Mouse (Mus musculus): ENCODE results near the gene Ascl5.

GRCm38 (mm10) chr1:136040452-136040851 is 10.2 kb upstream of the Ascl5 start:
- no peak for TF ChIP-seq CTCF (IDR thresholded peaks at IDR 0.05; ENCODE audit: control insufficient read depth, insufficient read depth, insufficient replicate concordance, low read depth, low read length)
- no peak for TF ChIP-seq POLR2A (IDR thresholded peaks at IDR 0.05; ENCODE audit: control insufficient read depth, low read depth, low read length)
